Mouse (Mus musculus): ENCODE data around the gene Zfp655. TPM values are rescaled to one million over a fixed set of nuclear protein-coding genes. Genes with fewer than 3 reads are reported as not detected.
"Not testable (repeated sequence)": the region's sequence is repeated elsewhere in the genome, so short reads cannot be mapped to it uniquely, and the experiment has no call there.

The Zfp655 gene
- polyA plus RNA-seq, 1 experiment from 2014 or later: 32.3 TPM

- H3K36me3 ChIP-seq (ENCODE audit: control insufficient read depth, insufficient read depth): peaks cover 23% of the 10 kb centered on the region
- H3K27ac ChIP-seq (ENCODE audit: low read depth, low read length): peak overlapping the region; percentile 57; the same call in 1 of the 2 replicates
- H3K4me3 ChIP-seq (ENCODE audit: low read depth, low read length): no peak overlapping the region
- no peak for ATAC-seq
- H3K9me3 ChIP-seq (ENCODE audit: control insufficient read depth): no peaks in the 10 kb centered on the region
- H3K9ac ChIP-seq (ENCODE audit: low read depth, low read length): no peak overlapping the region
- H3K4me2 ChIP-seq (replicated peaks; ENCODE audit: low read depth): peak overlapping the region; percentile 72
- TF ChIP-seq CTCF (IDR thresholded peaks at IDR 0.05; ENCODE audit: low read depth): no peak
- WGBS: 71% methylated on average over 4 of the region's 4 CpGs
- H3K4me1 ChIP-seq (replicated peaks; ENCODE audit: control insufficient read depth, insufficient read depth, low read length): peaks cover 5% of the 10 kb centered on the region; the same call in 1 of the 2 replicates
- H3K27me3 ChIP-seq (replicated peaks; ENCODE audit: control insufficient read depth, insufficient read depth, low read length): no peaks in the 10 kb centered on the region
These were observed 874 bp upstream of the Zfp655 start for GRCm38 (mm10) chr5:145230641-145231040.

GRCm38 (mm10) chr5:145231893-145232411 lies 437 bp downstream of the Zfp655 start:
- under 1% methylated on average over 36 of the region's 49 CpGs for WGBS
- Histone ChIP-seq H3K36me3 (ENCODE audit: control insufficient read depth, insufficient read depth) (peaks cover 33% of the 10 kb centered on the region), H3K9ac (ENCODE audit: low read depth, low read length) (peak overlapping the region; percentile 99), H3K4me2 (replicated peaks; ENCODE audit: low read depth) (peak overlapping the region; percentile 72), H3K27ac (ENCODE audit: low read depth, low read length) (peak overlapping the region; percentile 97), H3K4me3 (ENCODE audit: low read depth, low read length) (peak overlapping the region; percentile 99), H3K9me3 (ENCODE audit: control insufficient read depth) (no peaks in the 10 kb centered on the region), H3K4me1 (replicated peaks; ENCODE audit: control insufficient read depth, insufficient read depth, low read length) (no peaks in the 10 kb centered on the region; the same call in 1 of the 2 replicates), H3K27me3 (replicated peaks; ENCODE audit: control insufficient read depth, insufficient read depth, low read length) (no peaks in the 10 kb centered on the region)
- ATAC-seq: peak; percentile 54
- no peak for TF ChIP-seq CTCF (IDR thresholded peaks at IDR 0.05; ENCODE audit: low read depth)

- Histone ChIP-seq H3K9me3 (ENCODE audit: control insufficient read depth) (no peaks in the 10 kb centered on the region), H3K27ac (ENCODE audit: low read depth, low read length) (no peak overlapping the region), H3K27me3 (replicated peaks; ENCODE audit: control insufficient read depth, insufficient read depth, low read length) (no peaks in the 10 kb centered on the region), H3K4me1 (replicated peaks; ENCODE audit: control insufficient read depth, insufficient read depth, low read length) (no peaks in the 10 kb centered on the region; the same call in 1 of the 2 replicates), H3K4me2 (replicated peaks; ENCODE audit: low read depth) (no peak overlapping the region), H3K4me3 (ENCODE audit: low read depth, low read length) (no peak overlapping the region), H3K9ac (ENCODE audit: low read depth, low read length) (no peak overlapping the region), H3K36me3 (ENCODE audit: control insufficient read depth, insufficient read depth) (peaks cover 48% of the 10 kb centered on the region)
- TF ChIP-seq CTCF (IDR thresholded peaks at IDR 0.05; ENCODE audit: low read depth): peak; percentile 81
- no peak for ATAC-seq
These were observed 3.1 kb downstream of the Zfp655 start for GRCm38 (mm10) chr5:145234636-145235035.

- Histone ChIP-seq H3K9me3 (ENCODE audit: control insufficient read depth) (no peaks in the 10 kb centered on the region), H3K36me3 (ENCODE audit: control insufficient read depth, insufficient read depth) (peaks cover 52% of the 10 kb centered on the region), H3K4me3 (ENCODE audit: low read depth, low read length) (no peak overlapping the region), H3K27me3 (replicated peaks; ENCODE audit: control insufficient read depth, insufficient read depth, low read length) (no peaks in the 10 kb centered on the region), H3K4me2 (replicated peaks; ENCODE audit: low read depth) (no peak overlapping the region), H3K9ac (ENCODE audit: low read depth, low read length) (no peak overlapping the region), H3K4me1 (replicated peaks; ENCODE audit: control insufficient read depth, insufficient read depth, low read length) (no peaks in the 10 kb centered on the region), H3K27ac (ENCODE audit: low read depth, low read length) (no peak overlapping the region)
- TF ChIP-seq CTCF (IDR thresholded peaks at IDR 0.05; ENCODE audit: low read depth): no peak
- 89% methylated on average over 3 of the region's 3 CpGs for WGBS
- ATAC-seq: no peak
These were observed 18.0 kb downstream of the Zfp655 start for GRCm38 (mm10) chr5:145249520-145249919.

- not testable (repeated sequence) for H3K27me3 ChIP-seq (replicated peaks; ENCODE audit: control insufficient read depth, insufficient read depth, low read length); H3K9ac ChIP-seq (ENCODE audit: low read depth, low read length); H3K9me3 ChIP-seq (ENCODE audit: control insufficient read depth); H3K4me1 ChIP-seq (replicated peaks; ENCODE audit: control insufficient read depth, insufficient read depth, low read length); H3K36me3 ChIP-seq (ENCODE audit: control insufficient read depth, insufficient read depth); H3K4me2 ChIP-seq (replicated peaks; ENCODE audit: low read depth); H3K27ac ChIP-seq (ENCODE audit: low read depth, low read length); ATAC-seq; H3K4me3 ChIP-seq (ENCODE audit: low read depth, low read length)
- 85% methylated on average over 2 of the region's 2 CpGs for WGBS
These were observed 42.1 kb downstream of the Zfp655 start for GRCm38 (mm10) chr5:145273568-145273967.

- WGBS: 83% methylated on average over 2 of the region's 2 CpGs
- no peak for ATAC-seq
These were observed 48.4 kb downstream of the Zfp655 start for GRCm38 (mm10) chr5:145279948-145280347.

More at GRCm38 (mm10) chr5:145279948-145280347, 48.4 kb downstream of the Zfp655 start:
- peaks cover 19% of the 10 kb centered on the region for H3K36me3 ChIP-seq (ENCODE audit: control insufficient read depth, insufficient read depth)
- no peak overlapping the region for H3K27ac ChIP-seq (ENCODE audit: low read depth, low read length)
- no peak overlapping the region for H3K9ac ChIP-seq (ENCODE audit: low read depth, low read length)
- no peaks in the 10 kb centered on the region for H3K9me3 ChIP-seq (ENCODE audit: control insufficient read depth)
- 0 out of 2 replicates have a peak overlapping the region, but pooled peaks have one; percentile 78 for H3K4me3 ChIP-seq (ENCODE audit: low read depth, low read length)
- no peak overlapping the region; the same call in 1 of the 2 replicates for H3K4me2 ChIP-seq (replicated peaks; ENCODE audit: low read depth)
- H3K4me1 ChIP-seq (replicated peaks; ENCODE audit: control insufficient read depth, insufficient read depth, low read length): no peaks in the 10 kb centered on the region
- H3K27me3 ChIP-seq (replicated peaks; ENCODE audit: control insufficient read depth, insufficient read depth, low read length): no peaks in the 10 kb centered on the region
- TF ChIP-seq CTCF (IDR thresholded peaks at IDR 0.05; ENCODE audit: low read depth): no peak
